Mouse (Mus musculus) CH12.LX (cell line): Measurements from ENCODE around the gene Gucy2c. TPM values are rescaled to one million over a fixed set of nuclear protein-coding genes. Genes with fewer than 3 reads are reported as not detected.

ENCODE experiments used
- DNase-seq: peaks from one replicate; pipeline ENCODE4 v3.0.0-alpha.2; 2013; ENCODE audit errors: extremely low read depth
- H3K27ac ChIP-seq: 2 replicates; pipeline ENCODE4 v1.5.1; 2012; ENCODE audit warnings: low read depth, mild to moderate bottlenecking, control low read depth, moderate library complexity; ENCODE audit not compliant: insufficient read depth
- H3K27me3 ChIP-seq: replicated peaks from 2 replicates; pipeline ENCODE3; 2012; ENCODE audit warnings: inconsistent platforms
- H3K36me3 ChIP-seq, 2 experiments: replicated peaks in 1 of 2; 2 replicates each; pipeline versions ENCODE3 to v1.6.1; 2012; ENCODE audit warnings: inconsistent platforms in 1 of 2, low read length in 1 of 2, mild to moderate bottlenecking in 1 of 2, mixed read lengths in 1 of 2, moderate library complexity in 1 of 2; ENCODE audit not compliant: control insufficient read depth in 1 of 2, insufficient read depth in 1 of 2
- H3K4me1 ChIP-seq, 2 experiments: 2 replicates each; pipeline ENCODE4 v1.6.1; 2012; ENCODE audit warnings: inconsistent platforms in 1 of 2, moderate library complexity in 1 of 2; ENCODE audit not compliant: insufficient read depth in 2 of 2, control insufficient read depth in 1 of 2
- H3K4me2 ChIP-seq: 2 replicates; pipeline ENCODE4 v1.6.1; 2012; ENCODE audit warnings: low read depth, mild to moderate bottlenecking, control low read depth; ENCODE audit not compliant: poor library complexity, insufficient read depth, severe bottlenecking
- H3K4me3 ChIP-seq, 3 experiments: fragments of 150-350 bp in 1 of 3; sonication (generic) in 1 of 3; replicated peaks in 1 of 3; 2 replicates each; pipeline versions ENCODE3 to v1.5.1; 2011 to 2012; ENCODE audit warnings: low read depth in 2 of 3, low read length in 2 of 3, mild to moderate bottlenecking in 2 of 3, moderate library complexity in 2 of 3, control low read depth in 1 of 3, improper control_type of control experiment in 1 of 3, inconsistent platforms in 1 of 3, mixed read lengths in 1 of 3; ENCODE audit not compliant: poor library complexity in 1 of 3
- H3K79me2 ChIP-seq: replicated peaks from 2 replicates; pipeline ENCODE4 v1.6.1; 2012; ENCODE audit warnings: mild to moderate bottlenecking, moderate library complexity; ENCODE audit not compliant: control insufficient read depth, poor library complexity, insufficient read depth, severe bottlenecking; ENCODE audit errors: extremely low read depth
- H3K9ac ChIP-seq: 2 replicates; pipeline ENCODE4 v1.6.1; 2012; ENCODE audit warnings: low read depth, mild to moderate bottlenecking, control low read depth, moderate library complexity; ENCODE audit not compliant: insufficient read depth
- H3K9me3 ChIP-seq: replicated peaks from 2 replicates; pipeline ENCODE3; 2012; ENCODE audit warnings: low read length, inconsistent platforms, mixed read lengths
- BHLHE40 ChIP-seq: IDR thresholded peaks from 2 replicates; pipeline ENCODE4 v1.6.1; 2011; ENCODE audit warnings: mild to moderate bottlenecking, low read depth, low read length, improper control_type of control experiment
- E2F4 ChIP-seq: IDR thresholded peaks from 2 replicates; pipeline ENCODE4 v1.6.1; 2011; ENCODE audit warnings: low read depth, low read length, improper control_type of control experiment; ENCODE audit not compliant: insufficient replicate concordance
- EP300 ChIP-seq: IDR thresholded peaks from 2 replicates; pipeline ENCODE4 v1.6.1; 2011; ENCODE audit warnings: low read length, improper control_type of control experiment
- HCFC1 ChIP-seq: IDR thresholded peaks from 2 replicates; pipeline ENCODE4 v1.6.1; 2012; ENCODE audit warnings: low read depth, mild to moderate bottlenecking, inconsistent platforms, low read length, improper control_type of control experiment
- JUN ChIP-seq: IDR thresholded peaks from 2 replicates; pipeline ENCODE4 v1.6.1; 2011; ENCODE audit warnings: low read depth, mild to moderate bottlenecking, low read length, improper control_type of control experiment, moderate library complexity; ENCODE audit not compliant: insufficient read depth
- JUND ChIP-seq: conservative IDR thresholded peaks from 2 replicates; pipeline ENCODE4 v1.6.1; 2011; ENCODE audit warnings: low read depth, low read length, improper control_type of control experiment
- KAT2A ChIP-seq: IDR thresholded peaks from 2 replicates; pipeline ENCODE4 v1.6.1; 2012; ENCODE audit warnings: low read length, improper control_type of control experiment, inconsistent platforms; ENCODE audit not compliant: insufficient replicate concordance
- MAFK ChIP-seq: IDR thresholded peaks from 2 replicates; pipeline ENCODE4 v1.6.1; 2011; ENCODE audit warnings: low read length, improper control_type of control experiment; ENCODE audit not compliant: insufficient replicate concordance
- MAZ ChIP-seq: IDR thresholded peaks from 2 replicates; pipeline ENCODE4 v1.6.1; 2012; ENCODE audit warnings: low read depth, mild to moderate bottlenecking, inconsistent platforms, low read length, improper control_type of control experiment, moderate library complexity
- MXI1 ChIP-seq: IDR thresholded peaks from 2 replicates; pipeline ENCODE4 v1.6.1; 2011; ENCODE audit warnings: mild to moderate bottlenecking, low read depth, low read length, improper control_type of control experiment
- MYC ChIP-seq: IDR thresholded peaks from 2 replicates; pipeline ENCODE4 v1.6.1; 2011; ENCODE audit warnings: low read depth, mild to moderate bottlenecking, improper control_type of control experiment, low read length
- POLR2A ChIP-seq: IDR thresholded peaks from 2 replicates; pipeline ENCODE4 v1.6.1; 2011; ENCODE audit warnings: low read depth, mild to moderate bottlenecking, improper control_type of control experiment, low read length
- POLR2AphosphoS2 ChIP-seq: IDR thresholded peaks from 2 replicates; pipeline ENCODE4 v1.6.1; 2011; ENCODE audit warnings: low read depth, low read length, improper control_type of control experiment
- RAD21 ChIP-seq: IDR thresholded peaks from 2 replicates; pipeline ENCODE4 v1.6.1; 2011; ENCODE audit warnings: low read depth, mild to moderate bottlenecking, low read length, improper control_type of control experiment, moderate library complexity
- RCOR1 ChIP-seq: conservative IDR thresholded peaks from 2 replicates; pipeline ENCODE4 v1.6.1; 2012; ENCODE audit warnings: low read depth, mild to moderate bottlenecking, inconsistent platforms, low read length, improper control_type of control experiment
- SIN3A ChIP-seq: IDR thresholded peaks from 2 replicates; pipeline ENCODE4 v1.6.1; 2012; ENCODE audit warnings: low read length, improper control_type of control experiment, inconsistent platforms
- SMC3 ChIP-seq: IDR thresholded peaks from 2 replicates; pipeline ENCODE4 v1.6.1; 2011; ENCODE audit warnings: low read depth, low read length, improper control_type of control experiment
- TBP ChIP-seq: conservative IDR thresholded peaks from 2 replicates; pipeline ENCODE4 v1.6.1; 2011; ENCODE audit warnings: low read depth, low read length, improper control_type of control experiment
- TCF12 ChIP-seq: IDR thresholded peaks from 2 replicates; pipeline ENCODE4 v1.6.1; 2014; ENCODE audit warnings: low read depth, mild to moderate bottlenecking, inconsistent platforms, low read length, improper control_type of control experiment
- UBTF ChIP-seq: IDR thresholded peaks from 2 replicates; pipeline ENCODE4 v1.6.1; 2012; ENCODE audit warnings: low read depth, mild to moderate bottlenecking, inconsistent platforms, low read length, improper control_type of control experiment, moderate library complexity
- USF1 ChIP-seq: IDR thresholded peaks from 2 replicates; pipeline ENCODE4 v1.6.1; 2014; ENCODE audit warnings: low read depth, mild to moderate bottlenecking, inconsistent platforms, low read length, improper control_type of control experiment
- USF2 ChIP-seq: conservative IDR thresholded peaks from 2 replicates; pipeline ENCODE4 v1.6.1; 2011; ENCODE audit warnings: low read depth, low read length, improper control_type of control experiment
- ZNF384 ChIP-seq: IDR thresholded peaks from 2 replicates; pipeline ENCODE4 v1.6.1; 2012; ENCODE audit warnings: low read depth, low read length, improper control_type of control experiment, inconsistent platforms
- dilution Hi-C: fragments of 300-500 bp; cut with MboI; formaldehyde crosslinking; loops from 2 replicates; pipeline ENCODE4 v1.14.3; 2020; ENCODE audit warnings: low sequenced_read_pairs; ENCODE audit not compliant: extremely low pct_unique_long_range_greater_than_20kb, extremely low pct_ligation_motif_present
- in situ Hi-C: fragments of 300-500 bp; cut with MboI; formaldehyde crosslinking; loops from 3 replicates; pipeline ENCODE4 v1.14.3; 2019; ENCODE audit warnings: low sequenced_read_pairs, low pct_ligation_motif_present, low pct_unique_long_range_greater_than_20kb, mixed read lengths
- polyA plus RNA-seq: library from polyadenylated mRNA; unstranded; fragments of >175 nt; gene quantifications from 2 replicates; pipeline ENCODE4 v1.2.1, GENCODE M21; 2012; ENCODE audit warnings: low read depth; ENCODE audit not compliant: insufficient read length
- total RNA-seq, 2 experiments: library from RNA; depleted of rRNA; stranded (reverse); fragments of 300-350 nt in 1 of 2; fragments of >200 nt in 1 of 2; gene quantifications; 2 replicates each; pipeline ENCODE4 v1.2.3; 2012 to 2014

Gene Gucy2c
- total and polyA plus RNA-seq, 3 experiments: 0.08 to 0.13 (median 0.10) TPM

DNA sequence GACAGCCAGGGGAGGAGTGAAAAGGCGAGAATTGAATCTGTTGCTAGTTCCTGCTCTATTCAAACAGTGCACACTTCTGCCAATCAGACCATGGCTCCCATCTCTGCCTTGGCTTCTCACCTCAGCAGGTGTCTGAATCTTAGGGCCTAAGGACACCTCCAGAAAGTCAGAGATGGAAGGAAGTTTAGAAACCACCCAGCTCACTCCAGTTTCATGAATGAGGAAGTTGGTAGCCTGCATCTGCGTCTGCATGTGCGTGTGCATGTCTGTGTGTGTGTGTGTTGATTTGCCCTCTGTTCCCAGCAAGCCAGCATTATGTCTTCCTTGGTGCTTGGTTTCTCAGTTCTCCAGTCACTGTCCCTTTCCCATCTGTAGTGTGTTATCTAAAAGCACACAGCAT is 67.5 kb downstream of the Gucy2c start:
- no peak for DNase-seq
- Histone ChIP-seq H3K9ac (no peak overlapping the region), H3K27ac (no peak overlapping the region), H3K4me3 (no peak overlapping the region), H3K79me2 (no peaks in the 10 kb centered on the region), H3K4me1 (peaks cover 4 to 31% of the 10 kb centered on the region in 2 experiments; a peak in 2 of 4 replicates), H3K4me2 (no peak overlapping the region), H3K27me3 (no peaks in the 10 kb centered on the region), H3K9me3 (no peaks in the 10 kb centered on the region), H3K36me3 (no peaks in the 10 kb centered on the region)
- 0 out of 2 replicates have a peak, but pooled peaks have one; percentile 16 for TF ChIP-seq MYC
- no peak for TF ChIP-seq POLR2A
- TF ChIP-seq TBP: no peak
- TF ChIP-seq ZNF384: no peak
- TF ChIP-seq JUN: no peak
- TF ChIP-seq HCFC1: no peak
- TF ChIP-seq EP300: no peak
- TF ChIP-seq MAZ: no peak
- TF ChIP-seq BHLHE40: peak; percentile 47
- TF ChIP-seq KAT2A: no peak
- in situ Hi-C loops: loop anchor here (25.0 kb wide), 1 partner anchor 277 kb away; no protein-coding TSS in a partner anchor
- dilution Hi-C loops: no loop called here

DNA sequence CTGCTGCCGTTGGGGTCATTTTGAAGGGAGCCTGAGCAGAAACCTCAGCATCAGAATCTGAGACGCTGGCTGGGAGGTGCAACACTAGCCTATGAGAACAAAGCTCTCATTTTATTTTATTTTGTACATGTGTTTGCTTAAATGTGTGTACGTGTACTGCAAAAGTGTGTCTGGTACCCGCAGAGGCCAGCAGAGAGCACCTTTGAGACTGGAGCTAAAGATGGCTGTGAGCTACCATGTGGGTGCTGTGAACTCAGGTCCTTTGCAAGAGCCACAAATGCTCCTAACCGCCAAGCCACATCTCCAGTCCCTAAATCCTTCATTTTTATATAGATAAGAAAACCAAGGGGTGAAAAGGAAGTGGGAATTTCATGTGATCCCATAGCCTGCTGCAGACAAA is 71.2 kb downstream of the Gucy2c start:
- no peak overlapping the region for H3K4me3 ChIP-seq
- no peak overlapping the region for H3K9ac ChIP-seq
- TF ChIP-seq SIN3A (no peak), USF1 (no peak), MAFK (no peak), POLR2AphosphoS2 (no peak), POLR2A (no peak), RAD21 (no peak), BHLHE40 (no peak), ZNF384 (no peak), MXI1 (no peak), TCF12 (no peak), HCFC1 (no peak), JUN (no peak), SMC3 (no peak), EP300 (no peak), JUND (no peak), UBTF (no peak), RCOR1 (no peak), E2F4 (no peak), KAT2A (no peak), USF2 (no peak)
- no peaks in the 10 kb centered on the region for H3K36me3 ChIP-seq
- H3K27ac ChIP-seq: no peak overlapping the region
- H3K9me3 ChIP-seq: no peaks in the 10 kb centered on the region
- dilution Hi-C loops: no loop called here
- H3K4me2 ChIP-seq: no peak overlapping the region
- H3K79me2 ChIP-seq: no peaks in the 10 kb centered on the region
- no peak for DNase-seq
- in situ Hi-C loops: loop anchor here (25.0 kb wide), 1 partner anchor 273 kb away; no protein-coding TSS in a partner anchor
- no peaks in the 10 kb centered on the region for H3K27me3 ChIP-seq
- peaks cover 0 to 26% of the 10 kb centered on the region in 2 experiments; a peak in 2 of 4 replicates for H3K4me1 ChIP-seq
